Mouse (Mus musculus) hindbrain, embryonic 12.5 days (tissue): ENCODE data around the gene Cntnap2. TPM values are rescaled to one million over a fixed set of nuclear protein-coding genes. Genes with fewer than 3 reads are reported as not detected.

Source experiments
- ATAC-seq: fragments of 200-750 bp; cut with Nextera tagmentation; 2 replicates; pipeline ENCODE4 v1.8.0; 2017; ENCODE audit warnings: moderate TSS enrichment; ENCODE audit not compliant: low FRiP score
- H3K27ac ChIP-seq: fragments of 300-500 bp; sonication (generic); 2 replicates; pipeline ENCODE4 v1.5.1; 2016; ENCODE audit warnings: mild to moderate bottlenecking
- H3K27me3 ChIP-seq: fragments of 300-500 bp; sonication (generic); 2 replicates; pipeline ENCODE4 v1.6.1; 2016; ENCODE audit warnings: mild to moderate bottlenecking
- H3K36me3 ChIP-seq: fragments of 300-500 bp; sonication (generic); 2 replicates; pipeline ENCODE4 v1.6.1; 2016; ENCODE audit warnings: mild to moderate bottlenecking
- H3K4me1 ChIP-seq: fragments of 300-500 bp; sonication (generic); 2 replicates; pipeline ENCODE4 v1.6.1; 2016
- H3K4me2 ChIP-seq: fragments of 300-500 bp; sonication (generic); replicated peaks from 2 replicates; pipeline ENCODE4 v1.6.1; 2016; ENCODE audit warnings: mild to moderate bottlenecking
- H3K4me3 ChIP-seq: fragments of 300-500 bp; sonication (generic); 2 replicates; pipeline ENCODE4 v1.5.1; 2016; ENCODE audit warnings: mild to moderate bottlenecking
- H3K9ac ChIP-seq: fragments of 300-500 bp; sonication (generic); 2 replicates; pipeline ENCODE4 v1.6.1; 2016; ENCODE audit warnings: mild to moderate bottlenecking, moderate library complexity
- H3K9me3 ChIP-seq: fragments of 300-500 bp; sonication (generic); replicated peaks from 2 replicates; pipeline ENCODE4 v1.6.1; 2016; ENCODE audit warnings: mild to moderate bottlenecking
- WGBS: fragments of 180-500 bp; shearing (Covaris S2); methylation state at CpG from one replicate; pipeline ENCODE4 v1.1.7; 2016; 5-methylcytosine and 5-hydroxymethylcytosine counted together
- polyA plus RNA-seq: library from polyadenylated mRNA; unstranded; fragments of >200 nt; fragmentation: Nextera tagmentation; extraction: Ambion mirVana; gene quantifications from 2 replicates; pipeline ENCODE4 v1.2.1, GENCODE M21; 2016

The Cntnap2 gene
- polyA plus RNA-seq, 1 experiment from 2014 or later, result 25.7 TPM

- H3K4me3 ChIP-seq, result no peak overlapping the region
- H3K9ac ChIP-seq, result no peak overlapping the region
- H3K4me2 ChIP-seq, result no peak overlapping the region
- H3K27me3 ChIP-seq, result no peaks in the 10 kb centered on the region
- H3K27ac ChIP-seq, result no peak overlapping the region
- no peak for ATAC-seq
- H3K4me1 ChIP-seq, result no peaks in the 10 kb centered on the region
- H3K36me3 ChIP-seq, result no peaks in the 10 kb centered on the region
- no peaks in the 10 kb centered on the region for H3K9me3 ChIP-seq
Measured at GRCm38 (mm10) chr6:45700287-45700686, 641.1 kb downstream of the Cntnap2 start.

- H3K4me3 ChIP-seq, result no peak overlapping the region
- H3K36me3 ChIP-seq, result no peaks in the 10 kb centered on the region
- H3K9ac ChIP-seq, result no peak overlapping the region
- H3K27me3 ChIP-seq, result no peaks in the 10 kb centered on the region
- no peaks in the 10 kb centered on the region for H3K9me3 ChIP-seq
- H3K4me1 ChIP-seq, result no peaks in the 10 kb centered on the region
- no peak overlapping the region for H3K4me2 ChIP-seq
- ATAC-seq, result no peak
- H3K27ac ChIP-seq, result no peak overlapping the region
Measured at GRCm38 (mm10) chr6:45791612-45792011, 732.5 kb downstream of the Cntnap2 start.

- H3K27me3 ChIP-seq, result no peaks in the 10 kb centered on the region
- H3K4me3 ChIP-seq, result no peak overlapping the region
- no peaks in the 10 kb centered on the region for H3K36me3 ChIP-seq
- H3K4me1 ChIP-seq, result no peaks in the 10 kb centered on the region
- no peak for ATAC-seq
- H3K27ac ChIP-seq, result no peak overlapping the region
- no peak overlapping the region for H3K9ac ChIP-seq
- 82% methylated on average over 4 of the region's 4 CpGs for whole genome bisulfite sequencing
- H3K9me3 ChIP-seq, result no peaks in the 10 kb centered on the region
- no peak overlapping the region for H3K4me2 ChIP-seq
Measured at GRCm38 (mm10) chr6:45841626-45842341, 782.6 kb downstream of the Cntnap2 start.

- Histone ChIP-seq H3K9me3 (no peaks in the 10 kb centered on the region), H3K9ac (no peak overlapping the region), H3K36me3 (no peaks in the 10 kb centered on the region), H3K4me2 (no peak overlapping the region), H3K4me1 (no peaks in the 10 kb centered on the region), H3K27me3 (no peaks in the 10 kb centered on the region), H3K27ac (no peak overlapping the region), H3K4me3 (no peak overlapping the region)
- ATAC-seq, result no peak
- 67% methylated on average over 1 of the region's 1 CpGs for WGBS
Measured at GRCm38 (mm10) chr6:45843736-45844135, 784.6 kb downstream of the Cntnap2 start.

GRCm38 (mm10) chr6:45871409-45871992 lies 812.3 kb downstream of the Cntnap2 start:
- Histone ChIP-seq H3K9me3 (0 out of 2 replicates have a peak, but pooled peaks cover under 1% of the 10 kb centered on the region), H3K27me3 (no peaks in the 10 kb centered on the region), H3K4me2 (no peak overlapping the region), H3K9ac (no peak overlapping the region), H3K4me3 (no peak overlapping the region), H3K27ac (no peak overlapping the region), H3K36me3 (no peaks in the 10 kb centered on the region), H3K4me1 (no peaks in the 10 kb centered on the region)
- WGBS, result 40% methylated on average over 3 of the region's 3 CpGs
- ATAC-seq, result peak; percentile 35; the same call in 1 of the 2 replicates

GRCm38 (mm10) chr6:45885486-45885885 lies 826.3 kb downstream of the Cntnap2 start:
- no peak overlapping the region for H3K4me3 ChIP-seq
- ATAC-seq, result no peak
- H3K4me1 ChIP-seq, result no peaks in the 10 kb centered on the region
- H3K27ac ChIP-seq, result no peak overlapping the region
- H3K36me3 ChIP-seq, result no peaks in the 10 kb centered on the region
- 70% methylated on average over 1 of the region's 1 CpGs for WGBS
- H3K4me2 ChIP-seq, result no peak overlapping the region
- H3K9me3 ChIP-seq, result no peaks in the 10 kb centered on the region
- no peaks in the 10 kb centered on the region for H3K27me3 ChIP-seq
- no peak overlapping the region for H3K9ac ChIP-seq

GRCm38 (mm10) chr6:45887901-45888300 lies 828.7 kb downstream of the Cntnap2 start:
- H3K27ac ChIP-seq, result no peak overlapping the region
- no peak overlapping the region for H3K9ac ChIP-seq
- H3K9me3 ChIP-seq, result no peaks in the 10 kb centered on the region
- no peaks in the 10 kb centered on the region for H3K36me3 ChIP-seq
- no peak for ATAC-seq
- no peak overlapping the region for H3K4me2 ChIP-seq
- H3K4me1 ChIP-seq, result no peaks in the 10 kb centered on the region
- WGBS, result 85% methylated on average over 3 of the region's 3 CpGs
- H3K4me3 ChIP-seq, result no peak overlapping the region
- no peaks in the 10 kb centered on the region for H3K27me3 ChIP-seq

- H3K36me3 ChIP-seq, result no peaks in the 10 kb centered on the region
- ATAC-seq, result no peak
- H3K4me2 ChIP-seq, result no peak overlapping the region
- no peak overlapping the region for H3K9ac ChIP-seq
- H3K27ac ChIP-seq, result no peak overlapping the region
- no peak overlapping the region for H3K4me3 ChIP-seq
- no peaks in the 10 kb centered on the region for H3K9me3 ChIP-seq
- H3K4me1 ChIP-seq, result no peaks in the 10 kb centered on the region
- 85% methylated on average over 3 of the region's 3 CpGs for WGBS
- H3K27me3 ChIP-seq, result no peaks in the 10 kb centered on the region
Measured at GRCm38 (mm10) chr6:45938263-45938662, 879.1 kb downstream of the Cntnap2 start.

- no peak overlapping the region for H3K4me2 ChIP-seq
- no peaks in the 10 kb centered on the region for H3K27me3 ChIP-seq
- H3K4me3 ChIP-seq, result no peak overlapping the region
- no peaks in the 10 kb centered on the region for H3K9me3 ChIP-seq
- H3K9ac ChIP-seq, result no peak overlapping the region
- H3K27ac ChIP-seq, result no peak overlapping the region
- H3K4me1 ChIP-seq, result no peaks in the 10 kb centered on the region
- ATAC-seq, result no peak
- 41% methylated on average over 1 of the region's 1 CpGs for WGBS
- H3K36me3 ChIP-seq, result no peaks in the 10 kb centered on the region
Measured at GRCm38 (mm10) chr6:45938775-45939174, 879.6 kb downstream of the Cntnap2 start.

- no peaks in the 10 kb centered on the region for H3K27me3 ChIP-seq
- no peak overlapping the region for H3K4me3 ChIP-seq
- no peaks in the 10 kb centered on the region for H3K4me1 ChIP-seq
- 55% methylated on average over 3 of the region's 3 CpGs for WGBS
- no peak overlapping the region for H3K9ac ChIP-seq
- H3K36me3 ChIP-seq, result no peaks in the 10 kb centered on the region
- H3K27ac ChIP-seq, result no peak overlapping the region
- no peaks in the 10 kb centered on the region for H3K9me3 ChIP-seq
- ATAC-seq, result no peak
- no peak overlapping the region for H3K4me2 ChIP-seq
Measured at GRCm38 (mm10) chr6:45945144-45945985, 886.2 kb downstream of the Cntnap2 start.

GRCm38 (mm10) chr6:45954773-45955172 lies 895.6 kb downstream of the Cntnap2 start:
- Histone ChIP-seq H3K4me2 (no peak overlapping the region), H3K4me3 (no peak overlapping the region), H3K4me1 (no peaks in the 10 kb centered on the region)

GRCm38 (mm10) chr6:45964494-45964893 lies 905.3 kb downstream of the Cntnap2 start:
- Histone ChIP-seq H3K4me2 (no peak overlapping the region), H3K27ac (no peak overlapping the region), H3K9ac (no peak overlapping the region), H3K27me3 (no peaks in the 10 kb centered on the region), H3K4me3 (no peak overlapping the region), H3K9me3 (no peaks in the 10 kb centered on the region), H3K36me3 (no peaks in the 10 kb centered on the region), H3K4me1 (no peaks in the 10 kb centered on the region)
- ATAC-seq, result no peak
- WGBS, result 82% methylated on average over 1 of the region's 1 CpGs

More at GRCm38 (mm10) chr6:45954773-45955172, 895.6 kb downstream of the Cntnap2 start:
- H3K9me3 ChIP-seq, result no peaks in the 10 kb centered on the region
- H3K27me3 ChIP-seq, result no peaks in the 10 kb centered on the region
- H3K27ac ChIP-seq, result no peak overlapping the region
- no peak overlapping the region for H3K9ac ChIP-seq
- ATAC-seq, result no peak
- no peaks in the 10 kb centered on the region for H3K36me3 ChIP-seq
